Mouse (Mus musculus): Measurements from ENCODE around the gene Olfr406. TPM values are rescaled to one million over a fixed set of nuclear protein-coding genes. Genes with fewer than 3 reads are reported as not detected.

Gene Olfr406
- polyA plus RNA-seq (2012; ENCODE audit: low replicate concordance) = not detected in 2 replicates

DNA sequence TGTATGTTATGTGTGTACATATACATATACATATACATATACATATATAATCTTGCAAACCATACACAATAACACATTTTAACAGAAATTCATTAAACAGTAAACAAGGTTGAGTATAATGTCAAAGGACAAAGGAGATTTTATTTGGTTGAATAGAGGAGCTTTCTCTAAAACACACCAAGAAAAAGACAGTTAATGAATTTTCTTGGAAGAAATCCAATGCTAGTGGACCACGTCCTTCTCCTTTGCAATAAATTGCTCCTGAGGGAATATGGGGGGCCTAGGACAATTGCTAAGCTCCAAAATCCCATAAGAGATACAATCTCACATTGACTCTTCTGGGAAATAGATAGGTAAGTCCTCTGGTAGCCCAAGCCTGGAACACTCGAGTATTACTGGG is at the start of gene Olfr406:
Gene Olfr406 (plus strand): TSS at position 301 of the 400 bp plus-strand sequence.

DNA sequence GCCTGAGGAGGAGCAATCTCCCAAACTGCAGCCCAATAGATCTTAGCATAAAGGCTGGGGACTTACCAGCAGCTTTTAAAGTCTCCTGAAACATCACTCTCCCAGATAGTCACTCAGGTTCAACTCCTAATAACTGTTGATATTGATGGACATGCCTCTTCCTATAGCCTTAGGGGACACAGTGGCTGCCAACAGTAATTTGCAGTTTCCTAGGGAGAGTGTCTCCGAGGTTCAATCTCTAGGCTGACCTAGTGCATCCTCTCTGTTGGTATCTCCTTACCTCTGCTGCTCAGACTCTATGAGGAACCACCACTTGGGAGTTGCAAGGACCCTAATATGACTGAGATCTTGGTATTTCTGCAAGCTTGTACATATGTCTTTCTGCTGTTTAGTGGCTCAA is 48.3 kb upstream of the Olfr406 start, which contains the start of gene Olfr43:
Gene Olfr43 (minus strand): TSS at position 101 of the 400 bp plus-strand sequence.

DNA sequence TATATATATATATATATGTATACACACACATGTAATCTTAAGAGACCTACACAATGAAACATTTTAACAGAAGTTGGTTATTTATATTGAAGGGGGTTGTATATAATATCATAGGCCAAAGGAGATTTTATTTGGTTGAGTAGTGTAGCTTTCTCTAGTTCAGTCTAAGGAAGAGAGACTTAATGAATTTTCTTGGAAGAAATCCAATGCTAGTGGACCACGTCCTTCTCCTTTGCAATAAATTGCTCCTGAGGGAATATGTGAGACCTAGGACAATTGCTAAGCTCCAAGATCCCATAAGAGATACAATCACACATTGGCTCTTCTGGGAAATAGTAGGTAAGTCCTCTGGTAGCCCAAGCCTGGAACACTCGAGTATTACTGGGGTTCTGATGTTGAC is 23.8 kb downstream of the Olfr406 start, which contains the start of gene Olfr59:
Gene Olfr59 (plus strand): TSS at position 301 of the 400 bp plus-strand sequence.

Other genes with a start within 250 kb of the Olfr406 start
- not detected in 2 replicates for gene Olfr139, start 203.3 kb upstream of the Olfr406 start, polyA plus RNA-seq (2012; ENCODE audit: low replicate concordance)
- not detected in 2 replicates for gene Olfr399, start 203.2 kb upstream of the Olfr406 start, polyA plus RNA-seq (2012; ENCODE audit: low replicate concordance)
- gene Zfp616, start 189.9 kb upstream of the Olfr406 start, polyA plus RNA-seq (2012; ENCODE audit: low replicate concordance) = not detected in 2 replicates
- not detected in 2 replicates for gene Olfr401, start 146.1 kb upstream of the Olfr406 start, polyA plus RNA-seq (2012; ENCODE audit: low replicate concordance)
- not detected in 2 replicates for gene Olfr402, start 106.3 kb upstream of the Olfr406 start, polyA plus RNA-seq (2012; ENCODE audit: low replicate concordance)
- 0.04 TPM in 1 of 2 replicates, not detected in the other for gene Olfr403, start 73.6 kb upstream of the Olfr406 start, polyA plus RNA-seq (2012; ENCODE audit: low replicate concordance)
- not detected in 2 replicates for gene Olfr43, start 48.4 kb upstream of the Olfr406 start, polyA plus RNA-seq (2012; ENCODE audit: low replicate concordance)
- gene Olfr59, start 23.9 kb downstream of the Olfr406 start, polyA plus RNA-seq (2012; ENCODE audit: low replicate concordance) = not detected in 2 replicates
- gene Olfr410, start 78.2 kb downstream of the Olfr406 start, polyA plus RNA-seq (2012; ENCODE audit: low replicate concordance) = not detected in 2 replicates
- not detected in 2 replicates for gene Olfr411, start 92.8 kb downstream of the Olfr406 start, polyA plus RNA-seq (2012; ENCODE audit: low replicate concordance)
- not detected in 2 replicates for gene Olfr412, start 102.3 kb downstream of the Olfr406 start, polyA plus RNA-seq (2012; ENCODE audit: low replicate concordance)

Measured in hematopoietic multipotent progenitor cell, adult 10-12 weeks (in vitro differentiated cells).